Mouse (Mus musculus): ENCODE data around the gene D5Ertd579e. TPM values are rescaled to one million over a fixed set of nuclear protein-coding genes. Genes with fewer than 3 reads are reported as not detected.

D5Ertd579e gene
- polyA plus RNA-seq, 1 experiment from 2014 or later = 25.9 TPM

DNA sequence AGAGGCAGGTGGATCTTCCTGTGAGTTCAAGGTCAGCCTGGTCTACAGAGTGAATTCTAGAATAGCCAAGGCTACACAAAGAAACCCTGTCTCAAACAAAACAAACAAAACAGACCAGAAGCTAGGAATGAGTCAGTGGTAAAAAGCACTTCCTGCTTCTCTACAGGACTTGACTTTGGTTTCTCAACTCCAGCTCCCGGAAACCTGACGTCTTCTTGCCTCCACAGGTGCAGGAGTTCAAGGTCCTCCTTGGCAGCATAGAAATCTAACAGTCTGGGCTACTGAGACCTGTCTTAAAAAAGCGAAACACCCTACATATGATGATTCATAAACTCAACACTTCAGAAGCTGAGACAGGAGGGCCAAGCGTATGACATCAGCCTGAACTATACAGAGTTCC, 141.9 kb downstream of the D5Ertd579e start:
- Histone ChIP-seq H3K36me3 (ENCODE audit: control insufficient read depth, insufficient read depth, low read length) (no peaks in the 10 kb centered on the region), H3K27me3 (replicated peaks; ENCODE audit: control insufficient read depth, insufficient read depth, low read length) (no peaks in the 10 kb centered on the region), H3K27ac (ENCODE audit: low read depth, low read length) (no peak overlapping the region), H3K9me3 (ENCODE audit: control insufficient read depth, low read length) (no peaks in the 10 kb centered on the region), H3K4me1 (ENCODE audit: control insufficient read depth, insufficient read depth, low read depth, low read length) (no peaks in the 10 kb centered on the region; the same call in 1 of the 2 replicates), H3K4me2 (ENCODE audit: low read length) (no peak overlapping the region), H3K4me3 (ENCODE audit: low read length) (no peak overlapping the region), H3K9ac (ENCODE audit: low read depth, low read length) (no peak overlapping the region)
- 84% methylated on average over 4 of the region's 4 CpGs for WGBS
- ATAC-seq = no peak

GRCm38 (mm10) chr5:36553056-36553606, 142.7 kb downstream of the D5Ertd579e start:
- H3K4me1 ChIP-seq (ENCODE audit: control insufficient read depth, insufficient read depth, low read depth, low read length) = no peaks in the 10 kb centered on the region; the same call in 1 of the 2 replicates
- no peak overlapping the region for H3K4me3 ChIP-seq (ENCODE audit: low read length)
- no peaks in the 10 kb centered on the region for H3K9me3 ChIP-seq (ENCODE audit: control insufficient read depth, low read length)
- H3K36me3 ChIP-seq (ENCODE audit: control insufficient read depth, insufficient read depth, low read length) = no peaks in the 10 kb centered on the region
- no peaks in the 10 kb centered on the region for H3K27me3 ChIP-seq (replicated peaks; ENCODE audit: control insufficient read depth, insufficient read depth, low read length)
- WGBS = 79% methylated on average over 2 of the region's 2 CpGs
- no peak overlapping the region for H3K27ac ChIP-seq (ENCODE audit: low read depth, low read length)
- H3K4me2 ChIP-seq (ENCODE audit: low read length) = no peak overlapping the region
- no peak overlapping the region for H3K9ac ChIP-seq (ENCODE audit: low read depth, low read length)
- ATAC-seq = no peak

DNA sequence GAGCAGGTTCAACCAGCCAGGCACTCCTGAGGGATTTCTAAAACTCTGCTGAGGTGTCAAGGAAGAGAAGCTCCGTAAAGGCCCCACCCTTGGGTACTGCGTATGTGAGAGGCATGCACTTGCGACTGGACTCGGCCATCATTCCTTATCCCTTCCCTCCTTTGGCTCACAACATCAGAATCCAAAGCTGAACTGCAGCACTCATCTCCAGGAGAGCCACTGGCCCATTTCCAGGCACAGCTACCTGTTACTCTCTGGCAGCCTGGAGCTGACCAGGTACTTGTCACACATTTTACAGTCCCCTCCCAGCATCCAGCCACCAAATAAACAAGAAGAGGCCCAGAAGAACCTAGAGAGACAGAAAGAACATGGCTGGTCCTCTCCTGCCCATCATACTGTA, 143.4 kb downstream of the D5Ertd579e start:
- Histone ChIP-seq H3K4me2 (ENCODE audit: low read length) (no peak overlapping the region), H3K9ac (ENCODE audit: low read depth, low read length) (no peak overlapping the region), H3K27me3 (replicated peaks; ENCODE audit: control insufficient read depth, insufficient read depth, low read length) (no peaks in the 10 kb centered on the region), H3K9me3 (ENCODE audit: control insufficient read depth, low read length) (no peaks in the 10 kb centered on the region), H3K27ac (ENCODE audit: low read depth, low read length) (no peak overlapping the region), H3K4me3 (ENCODE audit: low read length) (no peak overlapping the region), H3K4me1 (ENCODE audit: control insufficient read depth, insufficient read depth, low read depth, low read length) (no peaks in the 10 kb centered on the region), H3K36me3 (ENCODE audit: control insufficient read depth, insufficient read depth, low read length) (no peaks in the 10 kb centered on the region)
- WGBS = 94% methylated on average over 4 of the region's 4 CpGs
- no peak for ATAC-seq

Other genes starting within 250 kb of the D5Ertd579e start
- gene Grpel1, start 231.0 kb downstream of the D5Ertd579e start, polyA plus RNA-seq (2015; fragmentation: Nextera tagmentation; extraction: Ambion mirVana) = 42.7 and 46.8 TPM in 2 replicates
- 3.0 and 3.6 TPM in 2 replicates for gene Tada2b, start 211.7 kb downstream of the D5Ertd579e start, polyA plus RNA-seq (2015; fragmentation: Nextera tagmentation; extraction: Ambion mirVana)
- 2.7 and 3.4 TPM in 2 replicates for gene Ccdc96, start 211.4 kb downstream of the D5Ertd579e start, polyA plus RNA-seq (2015; fragmentation: Nextera tagmentation; extraction: Ambion mirVana)
- gene Tbc1d14, start 102.7 kb downstream of the D5Ertd579e start, polyA plus RNA-seq (2015; fragmentation: Nextera tagmentation; extraction: Ambion mirVana) = 63.8 and 74.4 TPM in 2 replicates
- gene Bloc1s4, start 52.6 kb upstream of the D5Ertd579e start, polyA plus RNA-seq (2015; fragmentation: Nextera tagmentation; extraction: Ambion mirVana) = 25.4 and 26.0 TPM in 2 replicates
- 271 and 296 TPM in 2 replicates for gene Mrfap1, start 100.7 kb upstream of the D5Ertd579e start, polyA plus RNA-seq (2015; fragmentation: Nextera tagmentation; extraction: Ambion mirVana)
- 13.8 and 15.2 TPM in 2 replicates for gene Man2b2, start 134.6 kb upstream of the D5Ertd579e start, polyA plus RNA-seq (2015; fragmentation: Nextera tagmentation; extraction: Ambion mirVana)
- 52.4 and 58.2 TPM in 2 replicates for gene Ppp2r2c, start 172.5 kb upstream of the D5Ertd579e start, polyA plus RNA-seq (2015; fragmentation: Nextera tagmentation; extraction: Ambion mirVana)

Data from hindbrain, embryonic 16.5 days (tissue).